Mouse (Mus musculus) megakaryocyte progenitor cell, adult 5-6 weeks (primary cell): Measurements from ENCODE around the gene Iqsec3. TPM values are rescaled to one million over a fixed set of nuclear protein-coding genes. Genes with fewer than 3 reads are reported as not detected.

Source experiments
- ATAC-seq: replicated peaks from 2 replicates; pipeline ENCODE4 v1.8.0; 2016; ENCODE audit warnings: mild to moderate bottlenecking, moderate TSS enrichment, inconsistent platforms; ENCODE audit not compliant: poor library complexity
- total RNA-seq, 2 experiments: library from RNA; stranded (forward) in 1 of 2; stranded (reverse) in 1 of 2; fragments of 157-497, 149-512 nt in 1 of 2; fragments of 200-1000 nt in 1 of 2; gene quantifications; 2 replicates each; pipeline versions ENCODE4 v1.2.3 to v1.2.4; 2015 to 2017

Gene Iqsec3
- total RNA-seq (2015): not detected in 2 replicates
- not detected in 2 replicates for total RNA-seq (2017)

DNA sequence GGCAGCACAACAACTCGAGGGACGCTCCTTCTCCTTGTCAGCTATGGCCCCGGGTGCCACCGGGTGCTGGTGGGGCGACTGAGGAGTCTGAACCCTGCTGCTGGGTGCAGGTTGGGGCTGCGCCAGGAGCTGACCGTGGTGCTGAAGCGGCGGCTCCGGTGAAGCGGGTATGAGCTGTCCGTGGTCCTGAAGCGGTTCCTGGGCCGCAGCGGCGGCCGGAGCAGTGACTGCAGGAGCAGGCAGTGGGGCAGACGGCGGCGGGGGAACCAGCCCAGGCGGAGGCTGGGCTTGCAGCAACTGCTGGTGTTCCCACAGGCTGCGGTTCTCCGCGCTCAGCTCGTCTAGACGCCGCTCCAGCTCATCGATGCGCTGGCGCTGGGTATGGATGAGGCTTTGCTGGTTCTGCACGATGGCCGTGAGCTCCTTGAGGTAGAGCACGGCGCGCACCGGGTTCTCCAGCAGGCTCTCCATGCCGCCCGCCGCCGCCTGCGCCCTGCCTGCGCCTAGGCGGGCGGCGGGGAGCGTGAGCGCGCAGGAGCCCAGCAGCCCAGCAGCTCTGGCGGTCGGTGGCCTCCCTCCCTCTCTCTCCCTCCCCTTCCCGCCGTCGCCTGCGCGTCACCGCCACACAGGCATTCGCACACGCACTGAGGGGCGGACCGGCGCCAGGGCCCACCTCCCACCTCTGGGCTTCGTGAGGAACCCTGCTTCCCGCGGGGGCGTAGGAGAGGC is at the start of gene Iqsec3:
Iqsec3 (minus strand) TSS at position 586 of the 729 bp plus-strand sequence.
- ATAC-seq: peak; percentile 100

DNA sequence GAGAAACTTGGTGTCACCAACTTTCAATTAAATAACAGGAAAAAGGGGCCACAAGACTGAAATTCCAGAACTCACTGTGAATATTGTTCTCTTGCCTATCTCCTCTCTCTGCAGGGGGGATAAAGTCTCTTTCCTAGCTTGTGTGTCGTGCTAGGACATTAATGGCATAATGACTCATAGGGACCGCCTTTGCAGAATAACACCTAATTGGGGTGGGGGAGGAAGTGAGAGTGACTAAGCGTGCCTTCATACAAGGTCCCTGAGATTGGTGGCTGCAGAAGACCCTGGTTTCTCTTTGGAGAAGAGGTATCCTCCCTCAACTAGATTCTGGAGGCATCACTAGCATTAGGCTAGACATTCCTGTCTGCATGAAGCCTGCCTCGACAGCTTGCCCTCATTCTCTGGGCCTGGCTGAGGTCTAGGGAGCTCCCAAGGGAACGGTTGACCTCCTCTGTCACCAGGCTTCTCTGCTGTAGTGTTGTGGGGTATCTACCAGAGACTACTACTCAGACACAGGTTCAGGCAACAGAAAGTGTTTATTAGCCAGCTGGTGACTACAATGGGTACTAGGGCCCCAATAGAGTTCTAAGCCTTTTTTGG is 48.7 kb upstream of the Iqsec3 start:
- no peak for ATAC-seq

DNA sequence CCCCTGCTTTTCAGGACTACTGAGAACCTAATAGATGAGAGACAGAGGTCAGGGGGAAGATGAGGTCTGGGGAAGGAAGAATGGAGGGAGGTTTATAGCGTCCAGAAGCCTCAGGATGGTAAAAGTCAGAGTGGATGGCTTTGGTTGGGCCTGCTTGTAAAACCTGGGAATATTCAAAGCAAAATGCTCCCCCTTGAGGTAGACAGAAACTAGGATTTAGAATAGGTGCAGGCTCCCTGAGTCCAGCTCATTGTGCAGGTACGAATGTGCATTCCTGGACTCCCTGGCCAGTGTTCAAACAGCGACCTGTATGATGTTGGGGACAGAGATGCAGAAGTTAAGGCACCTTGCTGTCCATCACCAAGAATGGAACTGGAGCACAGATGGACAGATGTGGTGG is 47.6 kb upstream of the Iqsec3 start:
- no peak for ATAC-seq

DNA sequence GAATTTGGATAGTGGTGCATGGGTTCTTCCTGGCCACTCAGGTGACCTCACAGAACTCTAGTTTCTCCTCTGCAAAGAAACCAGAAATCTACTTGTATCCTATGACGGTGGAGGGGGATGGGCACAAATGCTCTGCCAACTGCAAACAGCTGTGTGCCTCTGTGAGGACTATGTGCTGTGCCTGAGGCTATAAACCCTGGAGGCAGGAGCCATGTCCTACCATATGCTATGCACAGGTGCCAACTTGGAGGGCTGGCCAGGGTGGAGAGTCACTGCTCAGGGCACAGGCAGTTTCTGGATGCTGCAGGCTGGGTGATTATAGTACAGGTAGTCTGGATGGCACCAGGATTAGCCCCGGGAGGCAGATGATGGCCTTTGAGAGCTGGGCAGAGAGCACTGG is 46.4 kb upstream of the Iqsec3 start:
- ATAC-seq: no peak

GRCm38 (mm10) chr6:121519266-121519810 is 45.9 kb upstream of the Iqsec3 start:
- ATAC-seq: no peak

GRCm38 (mm10) chr6:121517726-121518125 is 44.2 kb upstream of the Iqsec3 start:
- ATAC-seq: no peak

- no peak for ATAC-seq
These were observed 36.9 kb upstream of the Iqsec3 start for GRCm38 (mm10) chr6:121510381-121510780.

GRCm38 (mm10) chr6:121509871-121510270 is 36.4 kb upstream of the Iqsec3 start:
- ATAC-seq: no peak

GRCm38 (mm10) chr6:121508266-121508665 is 34.8 kb upstream of the Iqsec3 start:
- ATAC-seq: no peak

- ATAC-seq: no peak
These were observed 27.7 kb upstream of the Iqsec3 start for GRCm38 (mm10) chr6:121501044-121501638.

DNA sequence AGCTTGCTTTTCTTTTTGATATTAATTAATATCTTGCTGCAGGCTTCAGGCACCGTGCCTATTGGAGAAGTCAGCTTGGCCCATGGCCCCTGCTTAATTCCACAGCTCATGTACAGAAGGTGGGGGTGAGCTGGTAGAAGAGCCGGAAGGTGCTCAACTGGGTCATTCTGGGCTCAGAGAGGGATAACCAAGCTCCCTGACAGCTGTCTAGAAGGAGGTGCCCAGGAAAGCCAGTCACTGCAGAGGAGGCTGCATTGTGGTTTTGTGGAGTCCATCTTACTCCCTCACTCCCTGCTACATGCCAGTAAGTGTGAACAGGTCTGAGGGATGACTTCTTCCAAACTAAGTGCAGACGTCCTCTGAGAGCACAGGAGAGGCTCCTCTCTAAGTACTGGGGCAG is 26.4 kb upstream of the Iqsec3 start:
- ATAC-seq: no peak

GRCm38 (mm10) chr6:121498819-121499535 is 25.5 kb upstream of the Iqsec3 start:
- ATAC-seq: no peak; the same call in 1 of the 2 replicates

DNA sequence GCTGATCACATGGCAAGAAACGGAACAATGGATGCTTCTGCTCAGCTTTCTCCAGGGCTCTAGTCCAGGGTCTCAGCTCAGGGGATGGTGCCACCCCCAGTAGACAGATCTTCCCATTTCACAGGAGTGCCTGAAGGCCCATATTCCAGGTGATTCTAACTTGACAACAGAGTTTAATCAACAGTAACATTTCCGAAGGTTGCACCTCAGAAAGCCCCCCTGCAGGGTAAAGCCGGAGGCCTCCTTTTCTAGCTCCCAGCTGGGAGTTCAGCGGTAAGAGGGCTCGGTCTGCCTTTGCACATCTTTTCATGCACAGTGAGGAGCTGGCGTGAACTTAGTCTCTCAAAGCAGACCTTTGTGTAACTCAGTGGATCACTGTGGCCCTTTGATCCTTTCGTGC is 22.1 kb upstream of the Iqsec3 start:
- ATAC-seq: no peak

- ATAC-seq: no peak
These were observed 21.5 kb upstream of the Iqsec3 start for GRCm38 (mm10) chr6:121495026-121495425.

DNA sequence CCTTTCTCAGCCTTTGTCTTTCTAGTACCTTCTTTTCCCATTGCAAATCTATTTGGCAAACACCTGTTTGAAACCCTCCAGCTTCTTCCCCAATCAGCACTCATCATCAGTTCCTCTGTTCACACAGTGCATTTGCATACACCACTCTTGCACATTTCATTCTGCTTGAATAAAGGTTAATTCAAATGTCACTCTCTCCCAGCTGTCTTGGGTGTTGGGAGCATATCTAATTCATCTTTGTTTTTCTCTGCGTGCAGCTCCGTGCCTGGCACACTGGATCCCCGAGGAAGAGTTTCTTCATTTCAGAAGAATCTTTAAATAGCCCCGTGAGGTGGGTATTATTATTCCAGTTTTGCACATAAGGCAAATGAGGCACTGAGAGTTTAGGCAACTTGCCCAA is 20.8 kb upstream of the Iqsec3 start:
- ATAC-seq: no peak

- ATAC-seq: no peak
These were observed 17.9 kb upstream of the Iqsec3 start for GRCm38 (mm10) chr6:121491339-121491738.

DNA sequence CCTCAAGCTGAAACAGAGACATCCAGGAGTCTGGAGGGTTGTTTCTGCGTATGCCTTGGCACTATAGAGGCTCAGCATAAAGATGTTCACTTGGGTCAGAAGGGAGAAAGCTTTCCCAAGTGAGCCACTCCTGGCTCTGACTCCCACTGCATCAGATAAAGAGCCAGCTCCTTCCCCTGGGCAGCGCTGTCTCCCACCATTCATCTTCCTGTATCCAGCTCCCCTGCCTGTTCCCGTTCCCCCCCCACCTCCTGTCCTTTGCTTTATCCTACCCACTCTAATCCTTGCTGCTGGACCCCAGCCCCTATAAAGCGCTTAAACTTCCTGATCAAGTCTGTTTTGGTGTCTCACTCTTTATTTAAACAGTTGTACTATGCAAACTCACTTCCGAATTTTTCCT is 1.2 kb downstream of the Iqsec3 start:
- no peak for ATAC-seq

DNA sequence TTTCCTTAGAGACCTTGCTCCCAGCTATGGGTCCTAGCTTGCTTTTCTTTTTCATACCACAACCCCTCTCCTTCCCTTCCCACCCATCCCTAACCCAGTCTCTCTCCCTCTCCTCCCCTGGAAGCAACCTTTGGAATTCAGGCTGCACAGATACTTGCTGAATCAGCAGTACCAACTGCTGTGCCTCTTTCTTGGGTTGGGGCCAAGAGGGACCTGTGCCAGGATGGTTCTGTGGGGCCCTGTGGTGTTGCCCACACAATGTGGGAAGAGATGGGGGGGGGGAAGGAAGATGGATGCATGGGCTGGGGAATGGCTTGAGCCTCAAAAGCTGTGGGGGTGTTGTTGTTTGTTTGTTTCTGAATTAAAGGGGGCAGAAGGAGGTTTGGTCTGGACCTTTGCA is 5.2 kb downstream of the Iqsec3 start:
- ATAC-seq: no peak

- no peak for ATAC-seq
These were observed 10.7 kb downstream of the Iqsec3 start for GRCm38 (mm10) chr6:121462628-121463340.

- no peak for ATAC-seq
These were observed 16.1 kb downstream of the Iqsec3 start for GRCm38 (mm10) chr6:121457381-121457780.

DNA sequence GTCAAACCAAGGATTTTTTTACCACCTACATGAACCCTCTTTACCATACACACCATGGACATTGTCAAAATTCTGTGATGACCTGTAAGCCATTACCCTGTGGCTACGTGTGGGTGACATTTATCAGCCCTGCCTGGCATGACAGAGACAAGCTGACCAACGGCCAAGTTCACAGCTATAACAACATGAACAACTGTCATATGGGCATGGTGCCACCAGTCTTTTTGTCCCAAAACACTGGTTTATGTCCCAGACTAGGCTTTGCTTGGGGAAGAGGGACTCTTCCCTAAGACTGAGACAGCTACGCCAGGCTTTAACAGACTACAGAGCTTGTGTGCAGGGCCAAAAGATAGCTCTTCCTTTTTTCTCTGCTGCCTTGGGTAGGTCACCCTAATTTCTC is 16.8 kb downstream of the Iqsec3 start:
- ATAC-seq: no peak
